8 mouse cellular contexts compared by ENCODE assay signal in genomic region chr17:10334957-10335690, GRCm38 (mm10). TPM values are rescaled to one million over a fixed set of nuclear protein-coding genes. Genes with fewer than 3 reads are reported as not detected.
DNase-seq lines count a peak whose midpoint lies in the region; ATAC-seq and TF ChIP-seq lines count a peak whose summit lies in the region.

No protein-coding gene starts in this region.

- ATAC-seq in forebrain, postnatal 0 days: peak; percentile 93
- ATAC-seq in liver, embryonic 12.5 days: no peak

- TF ChIP-seq EP300 in ES-Bruce4 (IDR thresholded peaks at IDR 0.05; ENCODE audit: insufficient read depth, low read depth, low read length): peak; percentile 84; the same call in 1 of the 2 replicates

- no peak for TF ChIP-seq CTCF in ES-Bruce4 (IDR thresholded peaks at IDR 0.05; ENCODE audit: low read depth, low read length)
- no peak for TF ChIP-seq CTCF in cerebellum, adult 2 months (IDR thresholded peaks at IDR 0.05; ENCODE audit: borderline replicate concordance, insufficient read depth, low read depth, low read length)
- TF ChIP-seq CTCF in forebrain, postnatal 0 days (IDR thresholded peaks at IDR 0.05; ENCODE audit: low read depth): peak; percentile 70

- peak overlapping the region; percentile 60 for H3K9ac ChIP-seq in ES-Bruce4 (ENCODE audit: low read depth, poor library complexity, severe bottlenecking)
- H3K9ac ChIP-seq in forebrain, postnatal 0 days: peak overlapping the region; percentile 71
- no peak overlapping the region for H3K9ac ChIP-seq in liver, embryonic 12.5 days

- H3K27ac ChIP-seq in ES-Bruce4 (ENCODE audit: insufficient read depth, low read length): peak overlapping the region; percentile 92
- H3K27ac ChIP-seq in cerebellum, adult 2 months (ENCODE audit: insufficient read depth, low read length): peak overlapping the region; percentile 68; the same call in 1 of the 2 replicates
- H3K27ac ChIP-seq in forebrain, postnatal 0 days (ENCODE audit: low read depth, low read length): peak overlapping the region; percentile 92
- 0 out of 2 replicates have a peak overlapping the region, but pooled peaks have one; percentile 13 for H3K27ac ChIP-seq in liver, embryonic 12.5 days

- no peak for TF ChIP-seq POLR2A in ES-Bruce4 (IDR thresholded peaks at IDR 0.05; ENCODE audit: insufficient read depth, low read length)
- no peak for TF ChIP-seq POLR2A in cerebellum, adult 2 months (IDR thresholded peaks at IDR 0.05; ENCODE audit: borderline replicate concordance, insufficient read depth, low read length)

- H3K27me3 ChIP-seq in ES-Bruce4 (ENCODE audit: control insufficient read depth, insufficient read depth, low read length, poor library complexity, severe bottlenecking): no peaks in the 10 kb centered on the region
- no peaks in the 10 kb centered on the region for H3K27me3 ChIP-seq in cerebellum, adult 2 months (ENCODE audit: control insufficient read depth, insufficient read depth, low read length)
- no peaks in the 10 kb centered on the region for H3K27me3 ChIP-seq in forebrain, postnatal 0 days (ENCODE audit: insufficient read depth, low read length)
- H3K27me3 ChIP-seq in liver, embryonic 12.5 days (replicated peaks): peaks cover 51% of the 10 kb centered on the region

- intact Hi-C loops in heart, postnatal 10 days (cut with DNase I): loop anchor here (2.0 kb wide), 2 partner anchors 14 to 32 kb away; no protein-coding TSS in a partner anchor

- no peaks in the 10 kb centered on the region for H3K9me3 ChIP-seq in ES-Bruce4 (replicated peaks; ENCODE audit: control insufficient read depth, insufficient read depth, low read length, poor library complexity, severe bottlenecking)
- H3K9me3 ChIP-seq in forebrain, postnatal 0 days (ENCODE audit: low read length): no peaks in the 10 kb centered on the region
- no peaks in the 10 kb centered on the region for H3K9me3 ChIP-seq in liver, embryonic 12.5 days (replicated peaks)

- WGBS in cerebellum, adult 2 months: 1% methylated on average over 31 of the region's 31 CpGs
- 1% methylated on average over 31 of the region's 31 CpGs for WGBS in forebrain, postnatal 0 days
- WGBS in liver, embryonic 12.5 days (ENCODE audit: insufficient replicate concordance): 1% methylated on average over 31 of the region's 31 CpGs

- H3K4me2 ChIP-seq in forebrain, postnatal 0 days (ENCODE audit: low read depth): peak overlapping the region; percentile 66
- peak overlapping the region; percentile 57 for H3K4me2 ChIP-seq in liver, embryonic 12.5 days

- peaks cover 4% of the 10 kb centered on the region for H3K4me1 ChIP-seq in ES-Bruce4 (ENCODE audit: control insufficient read depth, insufficient read depth, low read length)
- H3K4me1 ChIP-seq in cerebellum, adult 2 months (ENCODE audit: control insufficient read depth, insufficient read depth, low read length): no peaks in the 10 kb centered on the region; the same call in 1 of the 2 replicates
- H3K4me1 ChIP-seq in forebrain, postnatal 0 days (ENCODE audit: insufficient read depth): 0 out of 2 replicates have a peak, but pooled peaks cover 12% of the 10 kb centered on the region
- H3K4me1 ChIP-seq in liver, embryonic 12.5 days: no peaks in the 10 kb centered on the region; the same call in 1 of the 2 replicates

- peak; percentile 72 to 74 for DNase-seq in cerebellum, adult 2 months
- peak; percentile 91 for DNase-seq in forebrain, postnatal 0 days
- DNase-seq in heart, postnatal 10 days: peak; percentile 86 to 88
- peak; percentile 85 to 91 for DNase-seq in kidney, postnatal 25 days
- DNase-seq in neural tube, embryonic 10.5 days (ENCODE audit: extremely low spot score, low spot score): peak; percentile 87
- peak; percentile 32 for DNase-seq in thymus, postnatal 0 days (ENCODE audit: low spot score)

- no peaks in the 10 kb centered on the region for H3K36me3 ChIP-seq in ES-Bruce4 (ENCODE audit: control insufficient read depth, insufficient read depth, low read length, poor library complexity, severe bottlenecking)
- H3K36me3 ChIP-seq in forebrain, postnatal 0 days (ENCODE audit: insufficient read depth): no peaks in the 10 kb centered on the region
- no peaks in the 10 kb centered on the region for H3K36me3 ChIP-seq in liver, embryonic 12.5 days

- H3K4me3 ChIP-seq in ES-Bruce4 (ENCODE audit: low read depth, low read length): peak overlapping the region; percentile 82
- peak overlapping the region; percentile 82 for H3K4me3 ChIP-seq in cerebellum, adult 2 months (replicated peaks; ENCODE audit: insufficient read depth, low read depth, low read length)
- H3K4me3 ChIP-seq in forebrain, postnatal 0 days (ENCODE audit: low read depth, low read length): peak overlapping the region; percentile 42
- peak overlapping the region; percentile 40 for H3K4me3 ChIP-seq in liver, embryonic 12.5 days

RNA-seq across cellular contexts. Expression of gene Qk, which starts 15.5 kb away (rescaled TPM):
- 240 and 252 TPM in 2 replicates for polyA plus RNA-seq in ES-Bruce4 (2011; ENCODE audit: insufficient read depth, insufficient read length, low read depth, missing spikeins)
- polyA plus RNA-seq in cerebellum, adult 2 months (2012; rRNA removed): 276 and 278 TPM in 2 replicates
- 203 and 225 TPM in 2 replicates for total RNA-seq in forebrain, postnatal 0 days (2014; rRNA removed)
- polyA plus RNA-seq in forebrain, postnatal 0 days (2015; fragmentation: Nextera tagmentation; extraction: Ambion mirVana): 27.0 and 43.0 TPM in 2 replicates
- 100 to 1,000 TPM; 548 to 551 TPM for total RNA-seq in heart, postnatal 10 days (2021)
- 8.2 and 8.5 TPM in 2 replicates for polyA plus RNA-seq in liver, embryonic 12.5 days (2016; fragmentation: Nextera tagmentation; extraction: Ambion mirVana)
- 14.0 and 16.8 TPM in 2 replicates for polyA plus RNA-seq in thymus, postnatal 0 days (2015; fragmentation: Nextera tagmentation; extraction: Ambion mirVana)

Comparison
In these comparisons a context has a peak if more than half of its experiments do, and no peak if none do; other contexts are left out.
1. H3K27ac ChIP-seq: peak in every context shown above with its lines; median percentile 92 in ES-Bruce4; 92 in forebrain, postnatal 0 days; 68 in cerebellum, adult 2 months; 13 in liver, embryonic 12.5 days.
2. DNase-seq: peak in every context shown above with its lines; median percentile 91 in forebrain, postnatal 0 days; 88 in kidney, postnatal 25 days; 87 in heart, postnatal 10 days; 87 in neural tube, embryonic 10.5 days; 73 in cerebellum, adult 2 months; 32 in thymus, postnatal 0 days.